Mouse (Mus musculus) 3T3-L1 (cell line): ENCODE measurements at regions not wholly inside any gene's neighbourhood (a gene's known extent, or its start where the extent isn't known, plus 50 kb on each side); places are given as distances from the start of the nearest gene placed in this dataset.

Source experiments
- DNase-seq: peaks from one replicate; pipeline ENCODE4 v3.0.0-alpha.2; 2015; ENCODE audit warnings: low read depth, low spot score

- no peak for DNase-seq
Measured at GRCm38 (mm10) chr19:21146860-21147390, 125.2 kb upstream of the Zfand5 start.

GRCm38 (mm10) chr19:21144659-21145283, 127.3 kb upstream of the Zfand5 start:
- DNase-seq: peak; percentile 14

- DNase-seq: no peak
Measured at GRCm38 (mm10) chr19:21143970-21144595, 128.0 kb upstream of the Zfand5 start.

- no peak for DNase-seq
Measured at GRCm38 (mm10) chr19:21140456-21140855, 131.6 kb upstream of the Zfand5 start.

DNA sequence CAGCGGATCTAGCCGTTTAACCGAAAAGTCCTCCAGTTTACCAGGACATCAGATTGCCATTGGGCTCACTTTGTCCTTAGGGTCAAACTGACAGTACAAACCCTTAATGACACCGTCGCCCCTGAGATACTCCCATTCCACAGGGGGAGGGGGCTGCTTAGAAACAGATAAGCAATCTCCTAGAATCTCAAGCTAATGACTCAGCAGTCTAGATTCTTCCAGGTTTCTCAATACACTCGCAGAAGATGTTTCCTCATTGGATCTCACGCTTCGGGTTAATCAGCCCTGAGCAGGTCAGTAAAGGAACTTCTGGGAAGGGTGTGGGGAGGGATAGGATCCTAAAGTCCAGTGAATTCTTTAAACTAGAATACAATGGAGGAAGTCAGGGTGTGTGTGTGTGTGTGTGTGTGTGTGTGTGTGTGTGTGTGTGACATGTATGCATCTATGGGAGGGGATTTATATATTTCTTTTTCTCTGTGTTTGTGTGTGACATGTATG, 133.0 kb upstream of the Zfand5 start:
- no peak for DNase-seq

DNA sequence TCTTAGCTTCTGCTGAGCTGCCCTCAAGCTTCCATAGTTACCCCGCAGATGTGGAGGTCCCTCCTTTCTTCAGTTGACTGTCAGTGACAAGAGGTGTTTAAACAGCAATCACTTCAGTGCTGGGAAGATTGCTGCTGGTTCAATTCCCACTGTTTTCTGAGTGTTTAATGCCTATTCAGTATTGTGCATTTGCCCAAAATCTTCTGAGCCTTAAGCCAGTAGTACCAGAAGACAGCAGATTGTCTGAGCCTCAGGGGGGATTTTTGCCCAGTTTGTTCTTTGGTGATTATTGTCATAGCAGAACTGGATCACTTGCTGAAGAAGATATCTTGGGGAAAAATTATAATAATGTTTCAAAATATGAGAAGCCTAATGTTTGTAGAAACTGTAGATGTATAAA, 135.3 kb upstream of the Zfand5 start:
- no peak for DNase-seq

DNA sequence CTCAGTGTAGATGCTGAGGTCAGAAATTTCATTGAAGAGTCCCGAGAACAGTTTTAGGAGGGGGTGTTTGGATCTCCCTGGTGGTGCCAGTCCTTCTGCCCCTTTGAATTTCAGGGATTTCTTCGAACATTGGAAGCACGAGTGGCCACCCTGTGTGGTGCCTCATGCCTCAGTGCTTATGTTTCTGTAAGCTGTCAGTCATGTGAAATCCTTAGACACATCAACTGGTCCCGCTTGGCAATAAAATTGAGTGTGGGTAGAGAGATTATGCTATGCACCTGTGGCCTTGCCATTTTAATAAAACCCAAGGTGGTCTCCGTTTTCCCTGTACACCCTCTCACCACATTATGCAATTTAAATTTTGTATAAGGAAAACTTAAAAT, 136.1 kb upstream of the Zfand5 start:
- no peak for DNase-seq

- DNase-seq: no peak
Measured at GRCm38 (mm10) chr19:21135297-21135997, 136.6 kb upstream of the Zfand5 start.

- DNase-seq: no peak
Measured at GRCm38 (mm10) chr19:21129653-21130052, 142.4 kb upstream of the Zfand5 start.

GRCm38 (mm10) chr19:21127079-21127745, 144.9 kb upstream of the Zfand5 start:
- DNase-seq: no peak

- no peak for DNase-seq
Measured at GRCm38 (mm10) chr19:21126670-21127069, 145.4 kb upstream of the Zfand5 start.

GRCm38 (mm10) chr19:21119477-21119876, 152.6 kb upstream of the Zfand5 start:
- peak; percentile 50 for DNase-seq

GRCm38 (mm10) chr19:21118782-21119181, 153.3 kb upstream of the Zfand5 start:
- DNase-seq: no peak

DNA sequence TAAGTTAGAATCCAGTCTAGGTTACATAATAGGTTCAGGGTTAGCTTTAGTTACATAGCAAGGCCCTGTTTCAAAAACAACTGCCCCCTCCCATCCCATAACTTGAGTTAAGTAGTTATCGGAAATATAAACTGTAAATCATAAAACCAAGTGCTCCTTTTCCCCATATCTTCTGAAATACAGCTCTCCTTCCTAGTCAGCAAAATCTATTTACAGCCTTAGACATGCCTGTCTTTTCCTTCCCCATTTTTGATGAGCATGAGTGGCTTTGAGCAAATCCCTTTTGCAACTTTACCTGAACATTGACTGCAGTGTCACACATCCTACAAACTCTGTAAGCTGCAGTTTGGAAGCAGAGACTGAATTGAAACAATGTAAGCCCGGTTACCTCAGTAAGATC, 156.4 kb upstream of the Zfand5 start:
- DNase-seq: no peak

GRCm38 (mm10) chr19:21111836-21112235, 157.8 kb upstream of the Tmc1 start:
- no peak for DNase-seq

GRCm38 (mm10) chr19:21108311-21108710, 154.3 kb upstream of the Tmc1 start:
- DNase-seq: peak; percentile 29

- DNase-seq: no peak
Measured at GRCm38 (mm10) chr19:21107741-21108140, 153.7 kb upstream of the Tmc1 start.

- DNase-seq: no peak
Measured at GRCm38 (mm10) chr19:21107275-21107674, 153.3 kb upstream of the Tmc1 start.

- DNase-seq: no peak
Measured at GRCm38 (mm10) chr19:21106766-21107165, 152.8 kb upstream of the Tmc1 start.

DNA sequence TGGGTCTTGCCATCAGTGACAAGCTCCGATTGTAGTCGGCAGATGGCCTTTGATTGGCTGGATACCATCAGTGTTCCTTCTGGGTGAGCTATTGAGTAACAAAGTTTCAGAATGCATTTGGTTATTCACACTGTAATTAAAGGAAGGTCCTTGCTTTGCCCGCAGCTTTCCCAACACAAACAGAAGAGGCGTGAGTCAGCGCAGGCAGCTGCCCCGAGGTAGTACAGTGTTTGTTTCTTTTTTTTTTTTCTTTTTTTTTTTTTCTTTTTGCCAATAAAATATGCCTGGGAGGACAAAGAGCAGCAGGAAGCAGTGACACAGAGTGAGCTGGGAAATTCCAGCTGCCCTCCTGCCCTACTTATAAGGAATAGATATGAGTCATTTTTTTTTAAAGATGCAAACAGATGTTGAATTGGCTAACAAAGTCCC, 152.3 kb upstream of the Tmc1 start:
- peak; percentile 97 for DNase-seq

DNA sequence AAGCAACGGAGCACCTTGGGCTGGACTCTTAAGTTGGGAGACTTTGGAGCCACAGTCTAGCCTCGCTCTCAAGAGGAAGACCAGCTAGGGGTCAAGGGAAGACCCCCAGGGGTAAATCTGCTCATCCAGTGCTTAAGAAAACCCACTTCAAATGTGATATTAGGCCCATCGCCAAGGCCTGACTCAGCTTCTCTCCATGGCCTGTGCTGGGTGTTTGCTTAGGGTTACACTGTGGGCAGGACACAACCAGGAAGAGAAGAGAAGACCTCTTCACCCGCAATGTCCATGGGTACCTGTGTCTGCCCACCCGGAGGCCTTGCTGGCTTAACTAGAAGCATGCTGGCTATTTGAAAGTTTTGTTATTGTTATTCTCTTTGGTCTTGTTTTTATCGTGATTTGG, 151.0 kb upstream of the Tmc1 start:
- peak; percentile 87 for DNase-seq

DNA sequence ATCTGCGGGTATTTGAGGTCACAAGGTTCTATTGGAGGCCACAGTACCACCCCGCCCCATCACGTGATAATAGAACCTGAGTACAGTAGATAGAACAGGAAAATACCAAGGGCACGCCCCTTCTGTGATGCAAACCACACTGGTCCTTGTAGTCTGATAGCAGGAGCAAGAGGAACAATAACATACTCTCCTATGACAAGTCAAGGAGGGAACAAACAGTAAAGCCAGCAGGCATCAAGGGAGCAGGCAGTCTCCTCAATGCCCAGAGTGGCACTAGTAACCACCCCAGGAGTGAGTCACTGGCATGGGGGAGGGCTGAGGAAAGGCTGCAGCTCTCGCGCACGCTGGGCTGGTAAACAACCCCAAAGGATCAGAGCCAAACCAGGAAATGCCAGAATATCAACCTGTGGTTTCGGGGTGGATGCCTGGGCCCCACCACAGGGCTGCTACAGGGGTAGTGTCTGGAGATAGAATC, 150.5 kb upstream of the Tmc1 start:
- peak; percentile 99 for DNase-seq
